Mouse (Mus musculus) heart, adult 10 weeks (tissue): Measurements from ENCODE around the gene Vmn1r226. TPM values are rescaled to one million over a fixed set of nuclear protein-coding genes. Genes with fewer than 3 reads are reported as not detected.

Experiments used
- polyA plus RNA-seq: library from polyadenylated mRNA; stranded (reverse); fragments of 350-450 nt; fragmentation: Illumina TruSeq; extraction: RNeasy Lipid Tissue Mini Kit (QIAGEN cat#74804); gene quantifications from one replicate; pipeline ENCODE4 v1.2.3, GENCODE M21; 2014; ENCODE audit warnings: low read depth, low replicate concordance

Gene Vmn1r226
- not detected for polyA plus RNA-seq

GRCm38 (mm10) chr17:20682543-20682942, at the start of gene Vmn1r226:
Gene Vmn1r226 (plus strand): TSS chr17:20682843.

GRCm38 (mm10) chr17:20729543-20729942, 46.9 kb downstream of the Vmn1r226 start, which contains the start of gene Vmn1r227:
Gene Vmn1r227 (plus strand): TSS chr17:20729843.

Other genes with a start within 250 kb of the Vmn1r226 start
- not detected for gene Vmn2r108, start 201.5 kb upstream of the Vmn1r226 start, polyA plus RNA-seq
- not detected for gene Vmn1r225, start 184.7 kb upstream of the Vmn1r226 start, polyA plus RNA-seq
- not detected for gene Vmn2r109, start 118.1 kb upstream of the Vmn1r226 start, polyA plus RNA-seq
- not detected for gene Vmn2r110, start 86.4 kb upstream of the Vmn1r226 start, polyA plus RNA-seq
- gene Fpr-rs3, start 58.0 kb upstream of the Vmn1r226 start, polyA plus RNA-seq = not detected
- not detected for gene Vmn1r227, start 47.0 kb downstream of the Vmn1r226 start, polyA plus RNA-seq
- gene Vmn1r228, start 103.3 kb downstream of the Vmn1r226 start, polyA plus RNA-seq = not detected
- not detected for gene Vmn1r229, start 128.7 kb downstream of the Vmn1r226 start, polyA plus RNA-seq
- gene Vmn1r230, start 157.6 kb downstream of the Vmn1r226 start, polyA plus RNA-seq = not detected
- not detected for gene Vmn1r231, start 222.2 kb downstream of the Vmn1r226 start, polyA plus RNA-seq
- not detected for gene Vmn1r232, start 236.9 kb downstream of the Vmn1r226 start, polyA plus RNA-seq